Mouse (Mus musculus): ENCODE results near the gene Zc3h12c.
"Not testable (repeated sequence)": the region's sequence is repeated elsewhere in the genome, so short reads cannot be mapped to it uniquely, and the experiment has no call there.

Gene Zc3h12c

GRCm38 (mm10) chr9:52103448-52104224, 64.7 kb downstream of the Zc3h12c start:
- in situ Hi-C loops (cut with MboI, MseI): loop anchor here in 1 of 2 experiments (25.0 kb wide), 1 partner anchor 341 kb away; the partner anchor contains the start of gene Arhgap20

GRCm38 (mm10) chr9:52102060-52102844, 66.1 kb downstream of the Zc3h12c start:
- in situ Hi-C loops (cut with MboI, MseI): loop anchor here in 1 of 2 experiments (25.0 kb wide), 1 partner anchor 340 kb away; the partner anchor contains the start of gene Arhgap20

- in situ Hi-C loops (cut with MboI, MseI): loop anchor here in 1 of 2 experiments (25.0 kb wide), 1 partner anchor 338 kb away; the partner anchor contains the start of gene Arhgap20
These were observed 67.9 kb downstream of the Zc3h12c start for GRCm38 (mm10) chr9:52100426-52100825.

DNA sequence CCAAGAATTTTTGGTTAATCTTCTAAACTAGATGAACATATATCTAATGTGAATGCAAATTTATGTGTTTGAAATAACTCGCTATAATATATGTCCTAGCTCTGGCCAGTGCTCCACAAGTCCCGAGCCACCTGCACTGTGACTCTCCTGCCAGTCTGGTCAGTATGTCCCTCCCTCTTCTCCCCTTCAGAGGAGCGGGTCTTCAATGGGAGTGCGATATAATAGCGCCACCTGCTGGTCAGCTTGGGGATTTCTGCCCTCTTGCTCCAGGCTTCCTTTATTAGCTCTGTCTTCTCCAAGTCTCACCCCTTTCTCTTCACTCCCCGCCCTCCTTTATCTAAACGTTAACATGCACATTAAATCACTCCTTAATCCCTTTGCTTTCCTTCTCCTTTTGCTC, 69.8 kb downstream of the Zc3h12c start:
- in situ Hi-C loops (cut with MboI, MseI): loop anchor here (5.0 kb wide), 3 partner anchors 106 to 131 kb away; no protein-coding TSS in a partner anchor

GRCm38 (mm10) chr9:52097386-52097785, 71.0 kb downstream of the Zc3h12c start:
- in situ Hi-C loops (cut with MboI, MseI): loop anchor here (5.0 kb wide), 3 partner anchors 105 to 130 kb away; no protein-coding TSS in a partner anchor

- in situ Hi-C loops (cut with MboI, MseI): loop anchor here (5.0 kb wide), 3 partner anchors 103 to 128 kb away; no protein-coding TSS in a partner anchor
These were observed 72.7 kb downstream of the Zc3h12c start for GRCm38 (mm10) chr9:52095666-52096065.

GRCm38 (mm10) chr9:52094471-52094980, 73.8 kb downstream of the Zc3h12c start:
- in situ Hi-C loops (cut with MboI, MseI): loop anchor here in 1 of 2 experiments (5.0 kb wide), 1 partner anchor 127 kb away; no protein-coding TSS in a partner anchor

DNA sequence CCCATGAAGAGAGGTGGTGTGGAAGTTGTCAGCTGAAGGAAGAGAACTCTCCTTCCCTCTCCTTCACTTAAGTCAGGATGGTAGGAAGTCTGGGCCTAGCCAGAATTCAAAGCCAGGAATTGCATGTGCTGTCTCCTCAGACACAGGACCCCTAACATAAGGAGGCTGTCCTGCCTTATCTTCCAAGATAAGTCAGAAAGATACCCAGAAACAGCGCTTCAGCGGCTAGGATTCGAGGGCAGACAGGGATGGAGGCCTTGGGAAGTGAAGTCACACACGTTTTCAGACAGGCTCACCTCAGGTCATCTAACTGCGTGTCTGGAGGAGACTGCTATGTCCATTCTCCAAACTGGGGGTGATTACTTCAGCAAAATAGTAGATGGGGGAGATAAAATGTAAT, 74.4 kb downstream of the Zc3h12c start:
- in situ Hi-C loops (cut with MboI, MseI): loop anchor here in 1 of 2 experiments (5.0 kb wide), 1 partner anchor 127 kb away; no protein-coding TSS in a partner anchor

GRCm38 (mm10) chr9:52093108-52093507, 75.3 kb downstream of the Zc3h12c start:
- in situ Hi-C loops (cut with MboI, MseI): loop anchor here in 1 of 2 experiments (5.0 kb wide), 1 partner anchor 126 kb away; no protein-coding TSS in a partner anchor

DNA sequence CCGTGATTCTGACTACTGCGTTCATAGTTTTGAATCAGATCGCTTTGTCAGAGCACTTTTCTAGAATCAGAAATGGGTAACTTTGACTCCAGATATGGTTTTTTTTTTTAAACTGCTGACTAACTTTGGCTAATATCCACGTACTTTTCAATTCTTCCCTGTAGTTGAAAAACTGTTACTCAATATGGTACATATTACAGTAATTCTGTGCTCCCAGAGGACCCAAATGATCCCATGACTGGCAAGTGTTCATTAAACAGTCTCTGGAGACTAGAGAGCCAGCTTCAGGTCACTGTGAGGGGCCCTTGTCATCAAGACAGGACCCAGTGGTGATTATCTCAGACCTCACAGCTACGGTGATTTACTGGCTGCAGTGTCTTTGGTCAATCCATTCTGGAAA, 76.1 kb downstream of the Zc3h12c start:
- in situ Hi-C loops (cut with MboI, MseI): loop anchor here in 1 of 2 experiments (5.0 kb wide), 1 partner anchor 125 kb away; no protein-coding TSS in a partner anchor

DNA sequence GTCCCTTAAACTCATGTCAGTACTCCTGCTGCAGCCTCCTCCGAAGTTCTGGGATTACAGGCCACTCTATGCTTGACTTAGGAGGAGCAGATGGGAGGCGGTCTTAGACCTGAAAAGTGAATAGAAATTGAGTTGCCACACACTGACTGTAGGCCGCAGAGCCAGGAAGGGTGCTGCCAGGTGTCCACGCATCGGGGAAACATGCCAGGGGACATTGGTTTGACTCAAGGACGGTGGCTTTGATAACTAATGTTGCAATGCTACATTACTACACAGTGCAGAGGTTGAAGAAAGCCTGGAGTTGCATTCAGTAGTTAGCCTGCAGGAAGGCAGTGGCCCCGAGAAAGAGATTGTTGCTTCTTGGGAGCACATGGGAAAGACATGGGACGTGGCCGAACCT, 76.6 kb downstream of the Zc3h12c start:
- in situ Hi-C loops (cut with MboI, MseI): loop anchor here in 1 of 2 experiments (5.0 kb wide), 1 partner anchor 124 kb away; no protein-coding TSS in a partner anchor

GRCm38 (mm10) chr9:52082414-52082813, 86.0 kb downstream of the Zc3h12c start:
- in situ Hi-C loops (cut with MboI, MseI): no loop called here

GRCm38 (mm10) chr9:52081979-52082378, 86.4 kb downstream of the Zc3h12c start:
- in situ Hi-C loops (cut with MboI, MseI): no loop called here

GRCm38 (mm10) chr9:52077692-52078091, 90.7 kb downstream of the Zc3h12c start:
- in situ Hi-C loops (cut with MboI, MseI): no loop called here

DNA sequence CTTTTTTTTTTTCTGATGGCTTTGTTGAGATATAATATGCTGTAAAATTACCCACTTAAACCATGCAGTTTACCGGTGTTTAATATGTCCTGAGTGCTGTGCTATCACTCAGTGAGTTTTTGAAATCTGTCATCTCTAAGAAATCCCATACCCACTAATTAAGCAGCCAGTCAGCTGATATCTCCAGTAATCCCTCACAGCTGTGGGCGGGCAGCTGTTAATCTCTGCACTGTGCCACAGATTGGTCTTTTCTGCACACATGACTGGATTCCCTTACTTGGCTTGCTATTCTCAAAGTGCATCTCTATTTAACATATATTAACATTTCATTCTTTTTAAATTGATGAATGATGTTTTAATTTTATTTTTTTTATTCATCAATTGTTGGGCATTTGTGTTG, 92.3 kb downstream of the Zc3h12c start:
- in situ Hi-C loops (cut with MboI, MseI): no loop called here

DNA sequence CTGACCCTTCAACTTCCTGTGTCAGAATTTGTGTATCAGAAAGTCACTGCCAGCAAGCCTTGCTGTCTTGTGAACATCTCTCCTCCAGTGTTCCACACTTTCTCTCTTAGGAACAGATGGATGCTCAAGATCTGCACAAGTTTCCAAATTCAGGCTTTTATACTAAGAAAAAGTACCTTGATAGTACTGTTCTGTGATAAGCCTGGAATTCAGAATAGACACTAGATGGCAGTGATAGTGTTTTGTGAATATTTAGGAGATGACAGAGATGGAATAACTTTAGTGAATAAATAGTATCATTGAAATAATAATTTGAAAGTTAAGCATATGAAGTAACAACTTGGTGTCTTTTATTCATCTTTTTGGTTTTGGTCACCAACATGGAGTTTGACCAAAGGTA, 96.2 kb downstream of the Zc3h12c start:
- in situ Hi-C loops (cut with MboI, MseI): no loop called here

GRCm38 (mm10) chr9:52071352-52071751, 97.0 kb downstream of the Zc3h12c start:
- in situ Hi-C loops (cut with MboI, MseI): not testable (repeated sequence)

GRCm38 (mm10) chr9:52070052-52070451, 98.3 kb downstream of the Zc3h12c start:
- in situ Hi-C loops (cut with MboI, MseI): no loop called here

All from T-helper 17 cell (primary cell).